Mouse (Mus musculus): Measurements from ENCODE around the gene Tbc1d30.

The Tbc1d30 gene

GRCm38 (mm10) chr10:121222881-121223280, 128.2 kb downstream of the Tbc1d30 start:
- no peak for DNase-seq (ENCODE audit: low spot score)

- DNase-seq (ENCODE audit: low spot score) = no peak
These were observed 132.5 kb downstream of the Tbc1d30 start for GRCm38 (mm10) chr10:121218616-121219015.

GRCm38 (mm10) chr10:121216804-121217203, 134.3 kb downstream of the Tbc1d30 start:
- DNase-seq (ENCODE audit: low spot score) = no peak

Data from retina, embryonic 14.5 days (tissue).